Mouse (Mus musculus) left cerebral cortex, adult 9 months (tissue): ENCODE data around the gene Fgfr2.
A peak's percentile ranks its signal among the peaks of the same experiment; 100 is the strongest.

Source experiments
- DNase-seq, 2 experiments: peaks; one replicate each; pipeline ENCODE4 v3.0.0; 2022; ENCODE audit warnings: low spot score in 2 of 2

The Fgfr2 gene

DNA sequence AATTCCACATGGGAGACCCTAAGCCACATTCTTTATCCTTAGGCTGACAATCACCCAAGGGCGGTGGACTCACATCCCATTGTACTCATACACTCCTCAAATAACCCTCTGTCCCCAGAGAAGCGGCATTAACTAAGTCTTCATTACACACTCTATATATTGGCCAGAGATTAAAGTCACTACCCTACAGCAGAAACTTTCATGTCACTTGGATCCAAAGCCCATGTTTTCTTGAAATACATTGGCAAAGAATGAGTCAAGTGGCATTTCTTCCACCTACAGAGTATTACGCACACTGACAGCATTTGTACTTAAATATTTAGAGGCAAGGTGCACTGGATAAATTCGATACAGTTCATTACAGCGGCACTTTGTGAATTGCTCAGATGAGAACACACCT, 850.2 kb downstream of the Fgfr2 start:
- DNase-seq: no peak

- DNase-seq: no peak
These were observed 852.8 kb downstream of the Fgfr2 start for GRCm38 (mm10) chr7:132270364-132270763.

DNA sequence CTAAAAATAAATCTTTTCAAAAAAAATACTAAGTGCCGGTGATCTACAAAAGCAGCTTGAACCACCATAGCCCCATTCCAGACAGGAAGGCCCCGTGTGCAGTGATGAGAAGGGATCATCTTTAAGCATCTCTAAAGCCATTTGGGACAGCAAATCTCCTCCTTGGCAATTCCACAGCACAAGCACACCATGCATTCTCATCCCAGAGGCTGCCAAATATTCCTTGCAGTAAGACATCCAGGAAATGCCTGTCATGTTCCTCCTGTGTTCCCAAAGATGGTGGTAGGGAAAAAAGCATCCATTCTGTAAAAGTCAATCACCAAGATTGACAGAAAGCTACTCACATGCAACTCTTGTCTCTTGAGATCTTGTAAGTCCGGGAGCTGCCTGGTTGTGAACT, 853.5 kb downstream of the Fgfr2 start:
- DNase-seq: no peak

DNA sequence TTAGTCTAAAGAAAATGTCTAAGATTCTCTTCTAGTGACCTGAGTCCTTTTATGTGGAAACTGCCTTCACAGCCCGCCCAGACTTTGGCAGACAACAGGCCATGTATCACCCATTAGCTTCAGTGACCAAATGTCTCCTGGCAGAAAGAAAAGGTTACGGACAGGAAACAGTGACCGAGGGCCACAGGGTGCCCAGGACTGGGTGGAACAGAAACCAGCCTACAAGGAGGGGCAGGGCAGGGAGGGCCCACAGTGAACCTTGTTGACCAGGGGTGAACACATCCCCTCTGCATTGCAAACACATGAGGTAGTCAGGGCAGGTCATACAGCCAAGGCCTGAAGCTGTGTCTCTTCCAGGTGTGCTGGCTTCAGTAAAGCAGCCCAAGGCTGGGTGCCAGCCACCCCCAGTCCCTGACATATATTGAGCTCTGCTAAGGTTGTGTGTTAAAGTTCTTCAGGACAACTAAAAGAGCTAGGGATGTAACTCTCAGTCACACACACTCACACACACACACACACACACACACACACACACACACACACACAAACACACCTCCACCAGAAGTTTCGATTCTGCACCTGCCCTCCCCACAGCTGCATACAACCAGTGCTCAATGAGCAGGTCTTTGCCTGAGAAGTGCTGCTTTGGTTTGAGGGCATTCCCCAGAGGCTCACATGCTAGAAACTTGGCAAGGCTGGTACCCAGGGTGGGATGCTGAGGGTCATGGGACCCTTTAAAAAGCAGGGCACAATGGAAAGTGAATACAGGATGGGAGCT, 855.2 kb downstream of the Fgfr2 start:
- no peak for DNase-seq

- no peak for DNase-seq
These were observed 858.4 kb downstream of the Fgfr2 start for GRCm38 (mm10) chr7:132264763-132265162.

DNA sequence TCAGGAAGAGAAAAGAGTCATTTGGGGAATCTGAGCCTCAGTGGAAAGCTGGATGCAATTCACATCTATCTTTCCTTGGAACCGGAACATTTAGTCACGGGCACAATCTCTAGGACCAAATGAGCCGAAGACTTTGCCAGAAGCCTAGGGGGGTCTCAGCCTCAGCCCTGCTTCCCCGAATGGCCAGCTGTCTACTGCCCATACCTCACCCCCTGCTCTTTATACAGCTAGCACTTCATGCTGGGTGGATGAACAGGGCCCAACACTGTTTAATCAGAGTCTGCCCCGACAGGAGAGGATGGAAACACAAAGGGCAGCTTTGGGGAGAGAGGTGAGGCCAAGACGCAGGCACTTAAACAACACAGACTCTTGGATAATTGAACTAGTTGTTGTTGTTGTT, 860.0 kb downstream of the Fgfr2 start:
- no peak for DNase-seq

- DNase-seq: no peak
These were observed 860.5 kb downstream of the Fgfr2 start for GRCm38 (mm10) chr7:132262696-132263095.

- DNase-seq: no peak
These were observed 861.3 kb downstream of the Fgfr2 start for GRCm38 (mm10) chr7:132261885-132262284.

- DNase-seq: no peak
These were observed 862.5 kb downstream of the Fgfr2 start for GRCm38 (mm10) chr7:132260632-132261031.

DNA sequence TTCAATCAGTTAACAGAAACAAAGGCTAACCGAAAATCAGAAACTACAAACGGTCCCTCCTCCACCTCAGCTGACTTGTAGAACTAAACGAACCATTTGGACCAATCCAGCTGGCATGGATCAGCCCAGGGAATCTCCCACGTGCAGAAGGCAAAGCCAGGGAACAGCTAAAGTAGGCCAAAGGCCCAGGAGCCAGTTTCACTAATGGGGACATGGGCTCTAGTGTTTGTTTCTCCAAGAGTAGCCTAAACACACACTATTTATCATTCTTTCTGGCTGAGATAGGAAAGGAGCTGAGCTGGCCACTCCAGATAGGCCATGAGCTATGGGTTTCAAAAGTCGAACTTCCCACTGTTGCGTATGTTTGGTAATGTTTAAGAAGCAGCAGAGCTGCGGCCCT, 864.3 kb downstream of the Fgfr2 start:
- DNase-seq: no peak

DNA sequence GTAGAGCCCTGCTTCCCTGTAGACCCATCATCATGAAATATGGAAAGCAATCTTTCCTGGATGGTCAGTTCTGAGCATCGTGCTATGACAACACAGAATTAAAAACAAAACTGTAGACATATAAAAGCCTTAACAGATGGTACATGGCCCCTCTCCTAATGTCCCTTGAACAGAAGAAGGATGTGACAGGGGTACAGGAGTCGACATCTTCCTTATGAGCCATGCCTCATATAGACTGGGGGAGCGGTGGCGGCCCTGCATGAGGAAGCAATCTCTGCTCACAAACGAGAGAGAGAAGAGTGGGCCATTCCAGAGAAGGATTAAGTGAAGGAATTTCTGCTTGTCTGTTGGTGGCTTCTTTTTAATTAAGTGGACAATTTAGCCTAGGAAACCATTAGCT, 864.9 kb downstream of the Fgfr2 start:
- DNase-seq: no peak

DNA sequence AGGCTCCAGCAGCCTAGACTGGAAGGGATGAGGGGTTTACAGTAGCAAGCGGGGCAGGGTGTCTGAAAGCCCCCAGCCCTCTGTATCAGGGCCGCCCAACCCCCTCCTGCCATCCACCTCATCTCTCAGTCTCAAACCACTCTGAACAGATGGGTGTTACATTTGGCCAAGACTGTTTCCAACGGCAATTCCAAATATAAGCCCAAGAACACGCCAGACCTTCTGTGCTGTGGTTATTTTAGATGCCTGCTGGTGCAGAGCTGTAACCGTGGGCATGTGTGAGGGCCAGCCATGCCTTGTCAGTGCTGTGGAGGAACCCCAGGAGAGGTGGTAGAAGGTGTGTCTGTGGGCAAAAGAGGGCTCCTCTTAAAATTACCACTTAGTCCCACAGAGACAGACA, 869.6 kb downstream of the Fgfr2 start:
- peak; percentile 64 to 85 for DNase-seq

- no peak for DNase-seq
These were observed 870.1 kb downstream of the Fgfr2 start for GRCm38 (mm10) chr7:132253078-132253477.

DNA sequence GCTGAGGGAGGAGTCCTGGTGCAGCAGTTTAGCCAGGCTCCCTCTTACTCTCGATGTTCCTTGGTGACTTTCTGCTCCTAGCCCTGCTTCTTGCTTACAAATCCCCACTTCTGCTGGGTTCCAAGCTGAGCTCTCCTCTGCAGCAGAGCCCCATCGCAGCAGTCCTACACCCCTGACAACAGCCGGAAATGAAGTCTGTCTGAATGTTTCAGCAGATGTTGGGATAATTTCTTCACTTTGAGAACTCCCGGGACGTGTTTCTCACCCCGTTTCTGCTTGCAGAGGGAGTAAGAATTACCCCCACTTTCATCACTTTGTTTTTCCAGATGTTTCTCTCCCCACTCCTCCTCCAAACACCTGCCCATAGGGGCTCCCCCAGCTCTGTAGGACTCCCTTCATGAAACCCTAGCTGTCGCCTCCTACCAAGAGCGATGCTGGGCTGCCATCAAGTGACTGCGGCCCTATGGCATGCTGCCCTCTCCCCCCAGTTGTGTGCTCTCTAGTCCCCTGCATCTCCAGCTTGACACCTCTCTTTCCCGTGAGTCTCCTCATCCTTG, 873.5 kb downstream of the Fgfr2 start:
- no peak for DNase-seq

DNA sequence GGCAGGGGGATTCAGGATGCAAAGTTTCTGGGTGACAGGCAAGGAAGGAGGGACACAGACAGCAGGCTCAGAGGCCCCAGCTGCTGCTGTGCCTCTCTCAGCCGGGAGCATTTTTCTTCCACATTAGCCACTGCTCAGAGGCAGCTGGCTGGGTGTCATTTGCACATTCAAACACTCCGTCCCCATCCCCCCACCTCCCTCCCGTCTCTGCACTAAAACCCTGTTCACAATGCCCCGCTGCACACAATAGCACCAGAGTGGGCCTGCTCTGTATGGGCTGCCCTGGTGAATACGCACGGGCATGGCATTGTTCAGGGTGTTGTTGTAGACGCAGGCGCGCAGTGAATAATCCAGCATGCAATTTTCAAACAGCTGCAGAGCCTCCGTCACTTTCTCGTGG, 875.6 kb downstream of the Fgfr2 start:
- peak in 1 of 2 experiments; percentile 31 for DNase-seq

DNA sequence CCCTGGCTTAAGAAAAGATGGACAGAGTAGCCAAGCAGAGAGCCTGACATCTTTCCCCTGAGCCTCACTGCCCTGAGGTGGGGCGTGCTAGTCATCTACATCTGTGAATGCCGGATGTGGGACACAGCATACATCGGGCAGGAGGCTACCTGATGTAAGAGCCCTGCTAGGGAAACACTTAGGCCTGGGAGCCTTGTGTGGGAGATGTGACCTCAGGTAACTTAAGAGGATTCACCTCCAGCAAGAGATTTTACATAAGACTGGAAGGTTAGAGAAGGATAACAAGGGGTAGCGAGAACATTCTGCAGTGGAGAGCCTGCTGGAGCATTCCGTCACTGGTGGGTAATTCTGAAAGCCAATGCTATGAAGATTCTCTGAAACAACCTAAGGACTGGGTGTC, 876.1 kb downstream of the Fgfr2 start:
- no peak for DNase-seq

DNA sequence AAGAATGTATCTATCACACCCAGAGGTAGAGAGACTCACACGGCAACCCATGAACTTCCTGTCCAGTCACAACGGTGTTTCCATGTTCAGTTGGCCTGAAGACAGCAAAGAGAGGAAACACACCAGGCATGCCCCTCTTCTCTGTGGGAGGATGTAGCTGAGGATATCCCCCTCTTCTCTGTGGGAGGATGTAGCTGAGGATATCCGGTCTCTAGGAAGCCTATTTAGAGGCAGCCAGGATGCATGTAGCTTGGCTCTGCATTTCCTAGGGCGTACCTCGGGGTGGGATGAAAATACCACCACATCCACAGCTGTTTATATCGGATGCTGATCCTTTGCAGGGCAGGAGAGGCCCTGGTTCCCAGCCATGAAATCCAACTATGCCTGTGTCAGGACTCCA, 877.4 kb downstream of the Fgfr2 start:
- DNase-seq: no peak

DNA sequence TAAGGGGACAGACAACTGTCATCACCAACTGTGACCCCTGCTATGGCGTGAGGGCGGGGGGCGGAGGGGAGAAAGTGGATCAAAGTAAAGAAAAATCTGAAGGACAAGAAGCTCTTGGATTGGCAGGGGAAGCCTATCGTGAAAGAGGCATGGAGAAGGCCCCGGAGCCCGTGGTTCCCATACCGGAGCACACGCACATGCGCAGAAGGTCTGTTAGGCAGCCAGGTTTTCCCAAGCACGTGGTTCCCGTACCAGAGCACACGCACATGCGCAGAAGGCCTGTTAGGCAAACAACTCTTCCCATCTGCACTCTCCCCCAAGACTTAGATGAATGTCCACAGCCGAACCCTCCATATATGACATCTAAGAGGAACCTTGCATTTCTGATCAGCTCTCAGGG, 878.5 kb downstream of the Fgfr2 start:
- no peak for DNase-seq

DNA sequence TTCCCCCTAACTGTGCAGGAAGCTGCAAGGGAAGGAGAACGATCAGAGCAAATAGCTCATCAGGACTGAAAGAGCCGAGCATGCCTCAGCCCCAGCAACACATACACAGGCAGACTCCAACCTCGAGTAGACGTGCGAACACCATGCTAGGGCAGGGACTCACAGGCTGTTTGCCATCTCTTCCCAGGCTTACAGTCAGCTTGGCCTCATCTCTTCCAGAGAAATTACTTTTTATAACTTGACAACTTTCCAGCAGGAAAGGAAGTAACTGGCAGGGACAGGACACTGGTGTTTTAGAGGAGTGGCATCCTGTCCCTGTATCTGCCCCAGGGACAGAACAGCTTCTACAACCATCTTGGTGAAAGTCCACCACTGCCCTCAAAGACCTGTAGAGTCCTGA, 879.9 kb downstream of the Fgfr2 start:
- DNase-seq: no peak

DNA sequence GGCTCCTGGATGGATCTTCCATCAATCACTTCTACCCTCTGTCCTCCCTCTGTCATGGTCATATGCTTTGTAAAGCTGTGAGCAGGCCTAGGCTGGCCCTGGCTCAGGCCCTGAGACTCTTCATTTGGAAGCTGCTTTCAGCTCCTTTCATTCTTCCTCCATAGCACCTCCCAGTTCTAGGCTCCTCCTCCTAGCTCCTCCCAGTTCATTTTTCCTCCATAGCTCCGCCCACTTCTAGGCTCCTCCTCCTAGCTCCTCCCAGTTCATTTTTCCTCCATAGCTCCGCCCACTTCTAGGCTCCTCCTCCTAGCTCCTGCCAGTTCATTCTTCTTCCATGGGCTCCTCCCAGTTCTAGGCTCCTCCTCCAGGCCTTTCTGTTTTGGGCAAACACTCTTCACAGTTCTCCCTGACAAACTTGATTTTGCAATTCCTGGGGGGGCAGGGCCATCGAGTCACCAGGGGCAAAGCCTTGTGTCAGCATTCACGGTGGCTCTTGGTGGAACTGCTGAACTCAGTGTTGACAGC, 880.5 kb downstream of the Fgfr2 start:
- no peak for DNase-seq

GRCm38 (mm10) chr7:132238921-132239320, 884.2 kb downstream of the Fgfr2 start:
- DNase-seq: no peak

GRCm38 (mm10) chr7:132237191-132237590, 886.0 kb downstream of the Fgfr2 start:
- no peak for DNase-seq

GRCm38 (mm10) chr7:132236789-132237188, 886.4 kb downstream of the Fgfr2 start:
- DNase-seq: no peak

DNA sequence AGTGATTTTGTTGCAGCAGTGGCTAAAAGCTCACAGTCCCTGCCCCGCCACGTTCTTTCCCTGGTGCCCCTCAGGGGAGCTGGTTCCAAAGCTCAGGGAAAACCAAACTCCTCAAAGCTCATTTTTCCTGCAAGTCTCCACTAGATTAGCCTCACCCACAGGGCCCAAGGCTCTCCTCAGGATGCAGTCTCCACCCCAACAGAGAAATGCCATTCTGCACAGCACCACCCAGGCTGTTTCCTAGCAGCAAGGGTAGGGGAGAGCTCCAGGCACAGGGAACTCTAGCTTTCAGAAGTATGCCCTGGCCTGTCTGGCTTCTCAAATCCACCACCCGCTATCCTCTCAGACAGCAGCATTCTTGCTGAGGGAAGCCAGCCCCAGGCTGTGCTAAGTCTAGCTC, 888.9 kb downstream of the Fgfr2 start:
- no peak for DNase-seq
